Mouse (Mus musculus) heart, postnatal 14 days (tissue): ENCODE results near the gene Slc2a8. TPM values are rescaled to one million over a fixed set of nuclear protein-coding genes. Genes with fewer than 3 reads are reported as not detected.

Experiments used
- DNase-seq, 2 experiments: peaks; one replicate each; pipeline ENCODE4 v3.0.0; 2021 to 2022
- intact Hi-C: fragments of 180-260 bp; cut with DNase I; formaldehyde crosslinking; loops from one replicate; pipeline ENCODE4 v1.15.1; 2025
- total RNA-seq, 2 experiments: library from RNA; stranded (reverse); gene quantifications; 2 replicates each; pipeline ENCODE4 v1.2.3; 2021

The Slc2a8 gene
- total RNA-seq, 2 experiments from 2014 or later: 12.9 to 16.3 TPM

GRCm38 (mm10) chr2:32978675-32979074 is 3.2 kb downstream of the Slc2a8 start:
- intact Hi-C loops: no loop called here
- no peak for DNase-seq

- intact Hi-C loops: no loop called here
- no peak for DNase-seq
These were observed 4.8 kb downstream of the Slc2a8 start for GRCm38 (mm10) chr2:32977114-32977513.

- DNase-seq: no peak
- intact Hi-C loops: no loop called here
These were observed 7.7 kb downstream of the Slc2a8 start for GRCm38 (mm10) chr2:32974216-32974615.

- intact Hi-C loops: no loop called here
- DNase-seq: no peak
These were observed 10.6 kb downstream of the Slc2a8 start for GRCm38 (mm10) chr2:32971235-32971634.

- intact Hi-C loops: no loop called here
- DNase-seq: peak in 1 of 2 experiments; percentile 54
These were observed 12.6 kb downstream of the Slc2a8 start for GRCm38 (mm10) chr2:32969326-32969725.

- DNase-seq: no peak
- intact Hi-C loops: no loop called here
These were observed 13.8 kb downstream of the Slc2a8 start for GRCm38 (mm10) chr2:32968024-32968614.

- DNase-seq: peak; percentile 85 to 89
- intact Hi-C loops: no loop called here
These were observed 14.9 kb downstream of the Slc2a8 start for GRCm38 (mm10) chr2:32966689-32967631.

- intact Hi-C loops: no loop called here
These were observed 15.6 kb downstream of the Slc2a8 start for GRCm38 (mm10) chr2:32966184-32966688.

GRCm38 (mm10) chr2:32965511-32966183 is 16.2 kb downstream of the Slc2a8 start:
- intact Hi-C loops: no loop called here
- no peak for DNase-seq

More at GRCm38 (mm10) chr2:32966184-32966688, 15.6 kb downstream of the Slc2a8 start:
- no peak for DNase-seq

GRCm38 (mm10) chr2:32964659-32965457 is 17.0 kb downstream of the Slc2a8 start:
- no peak for DNase-seq
- intact Hi-C loops: no loop called here

- intact Hi-C loops: no loop called here
- no peak for DNase-seq
These were observed 17.9 kb downstream of the Slc2a8 start for GRCm38 (mm10) chr2:32963981-32964380.

- intact Hi-C loops: no loop called here
- DNase-seq: no peak
These were observed 18.3 kb downstream of the Slc2a8 start for GRCm38 (mm10) chr2:32963544-32963943.

GRCm38 (mm10) chr2:32962875-32963220 is 19.0 kb downstream of the Slc2a8 start:
- no peak for DNase-seq
- intact Hi-C loops: no loop called here

GRCm38 (mm10) chr2:32962062-32962874 is 19.6 kb downstream of the Slc2a8 start:
- no peak for DNase-seq
- intact Hi-C loops: no loop called here

GRCm38 (mm10) chr2:32961192-32961995 is 20.5 kb downstream of the Slc2a8 start, which contains the start of the genes Rpl12 and Lrsam1:
TSS of gene Rpl12 (plus strand) at chr2:32961559.
TSS of gene Lrsam1 (minus strand) at chr2:32961614.
- DNase-seq: peak; percentile 94 to 97
- intact Hi-C loops: no loop called here

GRCm38 (mm10) chr2:32960273-32960672 is 21.6 kb downstream of the Slc2a8 start:
- intact Hi-C loops: no loop called here
- no peak for DNase-seq

- intact Hi-C loops: no loop called here
- DNase-seq: no peak
These were observed 24.5 kb downstream of the Slc2a8 start for GRCm38 (mm10) chr2:32957344-32957743.

GRCm38 (mm10) chr2:32954581-32954980 is 27.3 kb downstream of the Slc2a8 start:
- intact Hi-C loops: no loop called here
- no peak for DNase-seq
